Mouse (Mus musculus) layer of hippocampus, adult 9-10 months (tissue): ENCODE measurements around the gene Olfr266.

Experiments
- DNase-seq: peaks from one replicate; pipeline ENCODE4 v3.0.0; 2022; ENCODE audit warnings: low spot score

Gene Olfr266

DNA sequence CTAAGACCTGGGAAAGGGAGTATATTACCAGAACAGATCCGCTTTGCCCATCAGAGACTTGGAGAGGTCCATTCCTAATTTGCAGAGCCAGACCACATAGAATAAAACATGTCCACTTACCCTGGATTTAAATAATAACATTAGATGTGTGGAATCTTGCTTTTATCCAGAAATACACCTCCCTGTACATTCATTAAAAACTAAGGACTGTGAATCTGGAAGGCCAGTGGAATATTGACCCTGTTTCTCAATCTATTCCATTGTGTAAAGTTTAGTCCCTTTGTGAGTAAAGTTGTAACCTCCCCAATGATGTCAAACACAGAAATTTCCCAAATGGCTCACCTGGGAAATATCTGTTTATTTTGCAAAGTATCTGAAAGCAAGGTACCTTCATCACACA lies at the start of gene Olfr266:
Gene Olfr266, minus strand, starts transcription at position 101 of the 400 bp plus-strand sequence.
- no peak for DNase-seq

DNA sequence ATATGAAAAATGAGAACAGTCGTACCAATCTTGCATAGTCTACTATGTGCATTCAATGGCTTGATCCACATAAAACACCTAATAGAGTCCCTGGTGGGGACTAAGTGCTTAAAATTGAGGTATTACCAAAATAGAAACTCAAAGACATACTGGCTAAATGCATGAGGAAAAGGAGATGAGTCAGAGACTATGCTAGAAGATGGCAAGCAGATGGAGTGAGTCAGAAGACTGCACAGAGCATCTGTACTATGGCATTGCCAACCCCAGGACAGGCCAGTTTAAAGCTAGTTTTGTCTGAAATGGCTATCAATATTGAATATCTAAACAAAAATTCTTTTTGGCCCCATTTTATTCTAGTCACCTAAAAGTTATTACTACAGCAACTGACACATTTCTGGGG lies 49.5 kb upstream of the Olfr266 start:
- no peak for DNase-seq

DNA sequence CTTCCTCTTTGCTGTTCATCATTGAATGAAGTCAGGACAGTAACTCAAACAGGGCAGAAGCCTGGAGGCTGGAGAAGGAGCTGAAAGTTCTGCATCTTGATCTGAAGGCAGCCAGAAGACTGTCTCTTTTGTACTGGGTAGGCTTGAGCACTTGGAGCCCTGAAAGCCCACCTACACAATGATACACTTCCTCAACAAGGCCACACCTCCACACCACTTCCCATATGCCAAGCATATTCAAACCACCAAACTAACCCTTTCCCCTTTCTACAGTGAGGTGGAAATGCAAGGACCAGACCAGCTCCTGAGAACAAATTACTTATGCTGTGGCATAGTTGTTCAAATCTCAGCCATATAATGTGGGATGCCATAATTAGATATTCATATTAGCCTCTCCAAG lies 46.8 kb upstream of the Olfr266 start:
- no peak for DNase-seq

DNA sequence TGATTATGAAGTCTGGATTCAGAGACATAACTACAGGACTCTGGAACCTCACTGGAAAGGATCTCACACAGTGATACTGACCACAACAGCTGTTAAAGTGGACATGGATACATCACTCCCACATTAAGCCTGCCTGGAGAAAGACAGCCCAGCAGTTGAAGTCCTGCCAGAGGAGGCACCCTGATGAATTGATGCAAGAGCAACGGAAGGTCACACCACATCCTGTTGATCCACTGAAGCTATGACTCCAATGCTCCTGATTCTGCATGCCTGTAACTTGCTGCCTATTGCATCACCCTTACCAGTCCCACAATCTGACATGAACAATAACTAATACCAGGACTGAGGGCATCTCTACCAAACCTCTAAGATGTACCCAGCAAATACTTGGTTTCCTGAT lies 6.0 kb upstream of the Olfr266 start:
- DNase-seq, result no peak

DNA sequence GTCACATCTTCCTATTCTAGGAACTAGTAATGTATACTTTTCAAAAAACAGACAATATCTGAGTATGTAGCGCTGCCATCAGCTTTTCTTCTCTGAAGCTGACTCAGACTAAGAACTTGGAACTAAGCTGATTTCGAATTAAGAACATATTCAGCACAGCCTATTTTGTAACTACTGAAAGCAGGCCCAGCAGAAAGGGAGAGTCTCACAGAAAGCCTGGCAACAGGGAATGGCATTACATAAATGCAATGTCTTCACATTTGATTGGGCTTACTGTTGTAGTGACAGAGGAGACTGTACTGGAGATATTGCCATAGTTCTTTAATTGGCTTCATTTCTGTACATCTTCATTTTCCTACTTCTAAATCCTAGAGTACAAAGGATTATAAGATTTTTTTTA lies 8.4 kb downstream of the Olfr266 start:
- DNase-seq, result no peak

DNA sequence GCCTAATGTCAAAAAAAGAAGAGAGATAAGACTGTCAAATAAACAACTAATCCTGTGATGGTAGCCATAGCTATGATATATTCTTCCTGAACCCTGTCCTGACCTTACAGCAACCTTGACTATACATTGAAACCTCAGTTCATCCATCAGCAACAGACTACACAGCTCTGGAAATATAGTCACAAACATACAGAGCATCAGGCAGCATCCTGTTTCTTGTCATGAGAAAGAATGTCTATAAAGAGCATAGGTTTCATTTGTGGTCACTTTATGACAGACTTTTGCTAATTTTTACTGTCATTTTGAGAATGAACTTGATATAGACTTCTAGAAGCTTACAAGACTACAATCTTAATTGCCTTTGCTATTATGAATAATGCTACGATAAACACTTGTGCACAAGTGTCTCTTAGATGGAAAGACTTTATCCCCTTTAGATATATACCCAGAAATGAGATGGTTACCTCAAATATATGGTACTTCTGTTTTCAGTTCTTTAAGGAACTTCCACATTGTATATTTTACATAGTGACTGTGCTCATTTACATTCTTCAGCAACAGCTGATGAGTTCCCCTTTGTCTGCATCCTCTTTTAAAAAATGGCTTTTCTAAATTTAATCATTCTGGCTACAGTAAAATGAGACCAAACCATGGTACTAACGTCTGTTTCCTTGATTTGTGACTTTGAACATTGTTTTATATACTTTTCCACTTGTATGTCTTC lies 17.0 kb downstream of the Olfr266 start:
- no peak for DNase-seq

DNA sequence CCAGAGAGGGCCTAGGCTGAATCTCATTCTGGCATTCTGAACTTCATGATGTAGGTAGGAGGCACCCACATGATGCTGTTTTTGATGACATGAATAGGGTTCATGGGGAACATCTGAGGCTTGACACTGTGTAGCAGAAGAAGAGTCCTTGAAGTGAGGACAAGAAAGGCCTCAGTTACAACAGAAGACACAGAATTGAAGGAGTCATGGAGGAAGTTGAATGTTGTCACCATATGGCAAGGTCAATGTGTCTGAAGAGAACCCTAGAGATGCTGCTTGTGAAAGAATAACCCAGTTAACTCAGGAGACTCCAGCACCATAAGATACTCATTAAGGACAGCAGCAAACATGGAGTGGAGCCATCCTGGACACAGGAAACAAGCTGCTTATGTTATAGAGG lies 28.0 kb downstream of the Olfr266 start:
- no peak for DNase-seq

DNA sequence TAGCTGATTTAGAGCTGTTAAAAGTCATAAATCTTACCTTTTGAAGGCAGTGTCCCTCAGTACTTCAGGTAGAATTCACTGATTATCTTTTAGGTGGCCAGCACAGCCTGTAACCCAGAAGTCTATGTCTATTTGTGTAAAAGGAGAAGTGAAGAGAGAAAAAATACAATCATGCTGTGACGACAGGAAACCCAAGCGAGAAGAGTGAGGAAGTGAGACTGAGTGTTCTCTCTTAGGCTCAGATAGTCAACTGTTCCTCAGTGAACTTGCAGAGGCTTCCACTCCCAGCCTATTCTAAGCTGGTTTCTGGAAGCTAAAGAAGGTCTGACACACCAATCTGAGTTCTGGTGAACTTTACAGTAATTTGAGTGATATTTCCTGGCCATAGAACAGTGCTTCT lies 36.2 kb downstream of the Olfr266 start, which contains the start of gene Cd53:
Gene Cd53, minus strand, starts transcription at position 220 of the 400 bp plus-strand sequence.
- DNase-seq, result peak; percentile 27

DNA sequence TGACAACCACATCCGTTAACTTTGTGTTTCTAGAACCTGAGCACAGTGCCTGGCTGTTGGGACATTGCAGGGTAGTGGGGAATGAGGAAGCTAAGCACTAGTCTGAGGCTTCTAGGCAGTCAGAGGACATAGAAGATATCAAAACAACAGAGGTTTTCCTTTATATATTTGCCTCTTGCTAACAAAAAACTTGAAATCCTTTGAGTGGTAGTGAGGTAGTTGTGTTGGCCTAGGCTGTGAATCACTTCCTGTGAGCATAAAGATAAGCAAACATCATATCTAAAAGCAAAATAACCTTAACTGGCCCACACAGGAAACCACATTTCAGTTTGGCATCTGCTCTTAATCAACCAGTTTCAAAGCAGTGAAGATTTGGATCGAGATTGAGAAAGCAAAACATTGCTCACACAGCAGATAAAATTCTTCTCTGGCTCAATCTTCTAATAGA lies 37.6 kb downstream of the Olfr266 start:
- DNase-seq, result no peak

DNA sequence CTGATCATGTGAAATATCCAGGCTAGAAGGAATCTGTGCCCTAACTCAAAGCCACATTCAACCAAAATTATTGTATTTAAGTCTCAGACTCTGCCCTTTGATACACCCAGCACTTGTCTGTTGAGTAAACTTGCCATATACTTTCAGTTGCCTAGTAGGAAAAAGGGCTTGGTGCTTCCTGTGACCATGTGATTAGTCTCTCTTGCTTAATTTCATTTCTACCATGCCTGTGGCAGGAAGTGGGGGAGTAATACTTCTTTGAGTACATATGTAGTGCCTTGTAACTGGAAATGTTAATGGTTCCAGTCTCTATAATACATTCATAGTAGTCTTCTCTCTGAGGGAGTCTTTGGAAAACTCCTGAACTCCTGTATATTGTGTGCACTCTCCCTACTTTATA lies 38.1 kb downstream of the Olfr266 start:
- DNase-seq, result no peak

DNA sequence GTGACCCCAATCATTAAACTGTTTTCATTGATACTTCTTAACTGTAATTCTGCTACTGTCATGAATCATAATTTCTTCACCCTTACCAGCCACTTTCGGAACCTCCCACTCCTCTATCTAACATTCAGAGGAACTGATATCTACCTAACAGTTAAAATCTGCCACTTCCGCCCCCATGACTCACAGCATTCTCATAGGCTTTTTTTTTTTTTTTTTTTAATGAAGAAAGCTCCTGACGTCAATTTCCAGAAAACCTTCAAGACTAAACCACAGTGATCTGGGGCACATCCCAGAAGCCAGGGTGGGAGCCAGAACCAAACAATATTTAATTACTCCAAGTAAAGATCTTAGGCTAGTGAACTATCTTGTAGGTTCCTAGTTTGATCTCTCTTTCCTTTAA lies 41.0 kb downstream of the Olfr266 start:
- no peak for DNase-seq

DNA sequence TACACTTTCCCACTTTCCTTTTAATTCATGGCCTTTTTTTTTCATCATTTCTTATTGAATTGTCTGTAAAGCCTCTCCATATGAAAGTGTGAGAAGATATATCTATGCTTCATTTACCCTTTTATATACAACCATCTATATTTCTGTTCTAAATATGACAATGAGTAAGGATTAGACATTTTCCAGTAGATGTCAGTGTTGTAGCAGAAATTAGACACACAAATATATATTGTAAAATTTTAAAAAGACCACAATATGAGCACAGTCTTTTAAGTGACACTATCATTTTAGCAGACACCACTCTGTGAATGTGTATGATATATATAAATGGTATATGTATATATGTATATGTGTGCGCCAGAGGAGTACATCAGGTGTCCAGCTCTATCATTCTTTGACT lies 54.3 kb downstream of the Olfr266 start:
- no peak for DNase-seq
